Mouse (Mus musculus) CH12.LX (cell line): Measurements from ENCODE around the gene Tnfrsf19.

Experiments
- BHLHE40 ChIP-seq: IDR thresholded peaks from 2 replicates; pipeline ENCODE4 v1.6.1; 2011; ENCODE audit warnings: mild to moderate bottlenecking, low read depth, low read length, improper control_type of control experiment
- CTCF ChIP-seq, 2 experiments: IDR thresholded peaks in 1 of 2; conservative IDR thresholded peaks in 1 of 2; 2 replicates each; pipeline ENCODE4 v1.5.1; 2011 to 2012; ENCODE audit warnings: low read depth in 2 of 2, low read length in 2 of 2, improper control_type of control experiment in 1 of 2, inconsistent platforms in 1 of 2, mild to moderate bottlenecking in 1 of 2, moderate library complexity in 1 of 2
- EP300 ChIP-seq: IDR thresholded peaks from 2 replicates; pipeline ENCODE4 v1.6.1; 2011; ENCODE audit warnings: low read length, improper control_type of control experiment
- NRF1 ChIP-seq: IDR thresholded peaks from 2 replicates; pipeline ENCODE4 v1.6.1; 2014; ENCODE audit warnings: low read depth, mild to moderate bottlenecking, inconsistent platforms, low read length, improper control_type of control experiment, moderate library complexity
- POLR2A ChIP-seq: IDR thresholded peaks from 2 replicates; pipeline ENCODE4 v1.6.1; 2011; ENCODE audit warnings: low read depth, mild to moderate bottlenecking, improper control_type of control experiment, low read length
- RAD21 ChIP-seq: IDR thresholded peaks from 2 replicates; pipeline ENCODE4 v1.6.1; 2011; ENCODE audit warnings: low read depth, mild to moderate bottlenecking, low read length, improper control_type of control experiment, moderate library complexity
- TCF12 ChIP-seq: IDR thresholded peaks from 2 replicates; pipeline ENCODE4 v1.6.1; 2014; ENCODE audit warnings: low read depth, mild to moderate bottlenecking, inconsistent platforms, low read length, improper control_type of control experiment
- UBTF ChIP-seq: IDR thresholded peaks from 2 replicates; pipeline ENCODE4 v1.6.1; 2012; ENCODE audit warnings: low read depth, mild to moderate bottlenecking, inconsistent platforms, low read length, improper control_type of control experiment, moderate library complexity
- USF2 ChIP-seq: conservative IDR thresholded peaks from 2 replicates; pipeline ENCODE4 v1.6.1; 2011; ENCODE audit warnings: low read depth, low read length, improper control_type of control experiment
- ZC3H11A ChIP-seq: IDR thresholded peaks from 2 replicates; pipeline ENCODE4 v1.6.1; 2012; ENCODE audit warnings: low read depth, mild to moderate bottlenecking, inconsistent platforms, low read length, improper control_type of control experiment
- ZKSCAN1 ChIP-seq: IDR thresholded peaks from 2 replicates; pipeline ENCODE4 v1.6.1; 2012; ENCODE audit warnings: low read depth, inconsistent platforms, low read length, improper control_type of control experiment, borderline replicate concordance

DNA sequence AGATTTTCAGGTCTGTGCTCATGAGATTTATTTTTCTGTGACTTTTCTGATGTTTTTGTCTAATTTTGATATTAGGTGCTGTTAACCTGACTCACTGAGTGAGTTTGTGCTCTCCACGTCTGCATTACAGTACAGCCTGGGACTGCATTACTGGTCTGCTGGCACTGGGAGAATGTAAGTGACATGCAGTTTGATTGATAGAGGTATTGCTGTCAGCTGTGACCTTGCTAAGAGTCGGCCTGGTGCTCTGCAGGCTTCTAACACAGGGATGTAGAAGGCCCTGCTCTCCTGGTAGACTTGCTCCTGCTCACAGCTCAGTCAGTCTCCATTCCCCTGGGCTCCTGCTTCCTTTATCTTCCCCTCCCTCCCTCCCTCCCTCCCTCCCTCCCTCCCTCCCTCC lies 25.3 kb downstream of the Tnfrsf19 start:
- TF ChIP-seq RAD21 (no peak), POLR2A (no peak), EP300 (no peak), TCF12 (no peak), CTCF (conservative IDR thresholded peaks at IDR 0.05 in 1 of 2, IDR thresholded peaks at IDR 0.05 in 1 of 2; ENCODE audit: low read depth in 2 of 2, low read length in 2 of 2) (no peak), ZC3H11A (no peak), UBTF (no peak), ZKSCAN1 (no peak), USF2 (no peak), NRF1 (no peak), BHLHE40 (no peak)
